Mouse (Mus musculus): ENCODE measurements around the gene Cldn22. TPM values are rescaled to one million over a fixed set of nuclear protein-coding genes. Genes with fewer than 3 reads are reported as not detected.

Gene Cldn22
- not detected in 2 replicates for polyA plus RNA-seq (2015; fragmentation: Nextera tagmentation; extraction: Ambion mirVana)

DNA sequence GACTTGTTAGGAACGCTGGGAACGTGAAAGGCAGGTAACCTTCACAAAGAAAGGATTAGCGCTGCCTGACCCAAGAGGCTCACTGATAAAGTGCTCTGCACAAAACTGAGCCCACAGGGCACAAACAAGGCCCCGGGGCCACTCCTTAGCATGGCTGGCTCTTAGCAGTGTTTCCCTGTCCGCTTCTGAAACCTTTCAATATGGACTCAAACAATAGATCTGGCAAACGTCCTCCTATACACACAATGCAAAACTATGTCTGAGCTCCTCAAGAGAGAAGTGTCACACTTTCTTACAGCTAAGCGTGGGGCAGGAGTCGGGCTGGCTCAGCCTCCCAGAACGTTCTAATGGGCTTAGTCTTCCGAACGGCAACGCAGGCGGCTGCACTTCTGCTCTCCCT is at the start of gene Cldn22:
TSS of gene Cldn22 (plus strand) at position 301 of the 400 bp plus-strand sequence.
- Histone ChIP-seq H3K36me3 (ENCODE audit: control insufficient read depth, insufficient read depth) (peaks cover 5% of the 10 kb centered on the region; the same call in 1 of the 2 replicates), H3K4me3 (ENCODE audit: low read length) (no peak within 1 kb of the TSS), H3K4me2 (ENCODE audit: low read depth, low read length) (no peak within 1 kb of the TSS), H3K9ac (ENCODE audit: low read length) (no peak within 1 kb of the TSS), H3K27me3 (ENCODE audit: control insufficient read depth, insufficient read depth, low read length) (no peaks in the 10 kb centered on the region), H3K4me1 (ENCODE audit: control insufficient read depth, insufficient read depth, low read length) (peaks cover 6% of the 10 kb centered on the region), H3K9me3 (replicated peaks; ENCODE audit: control insufficient read depth, low read length) (no peaks in the 10 kb centered on the region), H3K27ac (ENCODE audit: low read length) (no peak within 1 kb of the TSS)
- WGBS = 71% methylated on average over 13 of the region's 13 CpGs
- ATAC-seq (replicated peaks; ENCODE audit: extremely low read depth, insufficient read depth, low FRiP score) = no peak

GRCm38 (mm10) chr8:47777415-47777814 is 46.9 kb upstream of the Cldn22 start:
- Histone ChIP-seq H3K4me2 (ENCODE audit: low read depth, low read length) (no peak overlapping the region), H3K27me3 (ENCODE audit: control insufficient read depth, insufficient read depth, low read length) (no peaks in the 10 kb centered on the region), H3K4me1 (ENCODE audit: control insufficient read depth, insufficient read depth, low read length) (no peaks in the 10 kb centered on the region), H3K27ac (ENCODE audit: low read length) (no peak overlapping the region), H3K9ac (ENCODE audit: low read length) (no peak overlapping the region), H3K36me3 (ENCODE audit: control insufficient read depth, insufficient read depth) (no peaks in the 10 kb centered on the region), H3K4me3 (ENCODE audit: low read length) (no peak overlapping the region), H3K9me3 (replicated peaks; ENCODE audit: control insufficient read depth, low read length) (no peaks in the 10 kb centered on the region)
- ATAC-seq (replicated peaks; ENCODE audit: extremely low read depth, insufficient read depth, low FRiP score) = no peak
- WGBS = 86% methylated on average over 7 of the region's 7 CpGs

DNA sequence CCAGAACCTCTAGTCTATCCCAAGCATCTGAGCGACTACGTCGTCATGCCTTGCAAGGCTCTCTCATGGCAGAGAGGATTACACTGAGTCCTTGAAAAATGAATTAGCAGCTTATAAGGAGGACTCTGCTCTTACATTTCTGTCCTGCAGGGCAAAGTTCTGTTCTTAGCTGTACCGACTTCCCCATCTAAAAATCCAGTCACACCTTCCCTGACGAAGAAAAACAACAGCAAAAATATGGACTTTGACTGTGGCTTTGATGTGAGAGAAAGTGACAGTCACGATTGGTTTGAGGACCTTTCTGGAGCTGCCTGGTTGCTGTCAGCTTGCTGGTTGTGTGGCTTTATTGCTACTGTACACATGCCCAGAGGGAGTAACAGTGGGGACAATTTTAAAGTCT is 44.7 kb upstream of the Cldn22 start:
- no peaks in the 10 kb centered on the region for H3K27me3 ChIP-seq (ENCODE audit: control insufficient read depth, insufficient read depth, low read length)
- no peak overlapping the region for H3K9ac ChIP-seq (ENCODE audit: low read length)
- no peaks in the 10 kb centered on the region for H3K36me3 ChIP-seq (ENCODE audit: control insufficient read depth, insufficient read depth)
- WGBS = 72% methylated on average over 6 of the region's 6 CpGs
- H3K27ac ChIP-seq (ENCODE audit: low read length) = no peak overlapping the region
- no peak overlapping the region for H3K4me2 ChIP-seq (ENCODE audit: low read depth, low read length)
- H3K4me1 ChIP-seq (ENCODE audit: control insufficient read depth, insufficient read depth, low read length) = no peaks in the 10 kb centered on the region
- H3K9me3 ChIP-seq (replicated peaks; ENCODE audit: control insufficient read depth, low read length) = no peaks in the 10 kb centered on the region
- no peak for ATAC-seq (replicated peaks; ENCODE audit: extremely low read depth, insufficient read depth, low FRiP score)
- H3K4me3 ChIP-seq (ENCODE audit: low read length) = no peak overlapping the region

DNA sequence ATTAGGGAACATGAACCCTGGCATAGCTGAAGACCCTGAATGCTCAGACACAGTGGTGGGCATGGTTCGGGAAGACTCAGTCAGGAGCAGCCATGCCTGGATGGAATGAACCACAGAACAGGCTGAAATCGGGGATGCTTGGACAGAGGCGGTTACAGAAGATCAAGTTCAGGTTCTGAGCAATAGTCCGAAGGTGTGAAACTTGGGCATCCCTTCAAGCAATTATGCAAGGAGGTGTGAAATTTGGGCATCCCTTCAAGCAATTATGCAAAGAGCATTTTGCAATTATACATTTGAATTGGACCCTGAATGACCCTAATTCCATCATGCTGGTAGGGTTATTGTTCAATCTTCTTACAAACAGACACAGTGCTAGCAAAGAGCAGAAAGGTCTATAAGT is 42.4 kb upstream of the Cldn22 start:
- Histone ChIP-seq H3K27ac (ENCODE audit: low read length) (no peak overlapping the region), H3K9me3 (replicated peaks; ENCODE audit: control insufficient read depth, low read length) (no peaks in the 10 kb centered on the region), H3K4me1 (ENCODE audit: control insufficient read depth, insufficient read depth, low read length) (no peaks in the 10 kb centered on the region), H3K4me3 (ENCODE audit: low read length) (no peak overlapping the region), H3K27me3 (ENCODE audit: control insufficient read depth, insufficient read depth, low read length) (no peaks in the 10 kb centered on the region), H3K9ac (ENCODE audit: low read length) (no peak overlapping the region), H3K4me2 (ENCODE audit: low read depth, low read length) (no peak overlapping the region), H3K36me3 (ENCODE audit: control insufficient read depth, insufficient read depth) (no peaks in the 10 kb centered on the region)
- 83% methylated on average over 4 of the region's 4 CpGs for WGBS
- ATAC-seq (replicated peaks; ENCODE audit: extremely low read depth, insufficient read depth, low FRiP score) = no peak

- no peak overlapping the region for H3K27ac ChIP-seq (ENCODE audit: low read length)
- H3K4me3 ChIP-seq (ENCODE audit: low read length) = no peak overlapping the region
- no peak overlapping the region for H3K9ac ChIP-seq (ENCODE audit: low read length)
- WGBS = 95% methylated on average over 2 of the region's 2 CpGs
- no peak overlapping the region for H3K4me2 ChIP-seq (ENCODE audit: low read depth, low read length)
- ATAC-seq (replicated peaks; ENCODE audit: extremely low read depth, insufficient read depth, low FRiP score) = no peak
- H3K27me3 ChIP-seq (ENCODE audit: control insufficient read depth, insufficient read depth, low read length) = no peaks in the 10 kb centered on the region
- H3K36me3 ChIP-seq (ENCODE audit: control insufficient read depth, insufficient read depth) = no peaks in the 10 kb centered on the region
- H3K9me3 ChIP-seq (replicated peaks; ENCODE audit: control insufficient read depth, low read length) = no peaks in the 10 kb centered on the region
- peaks cover 4% of the 10 kb centered on the region; the same call in 1 of the 2 replicates for H3K4me1 ChIP-seq (ENCODE audit: control insufficient read depth, insufficient read depth, low read length)
These were observed 40.7 kb upstream of the Cldn22 start for GRCm38 (mm10) chr8:47783544-47783943.

- Histone ChIP-seq H3K27me3 (ENCODE audit: control insufficient read depth, insufficient read depth, low read length) (no peaks in the 10 kb centered on the region), H3K4me1 (ENCODE audit: control insufficient read depth, insufficient read depth, low read length) (peaks cover 4% of the 10 kb centered on the region; the same call in 1 of the 2 replicates), H3K4me2 (ENCODE audit: low read depth, low read length) (no peak overlapping the region), H3K9me3 (replicated peaks; ENCODE audit: control insufficient read depth, low read length) (no peaks in the 10 kb centered on the region), H3K27ac (ENCODE audit: low read length) (no peak overlapping the region), H3K9ac (ENCODE audit: low read length) (no peak overlapping the region), H3K36me3 (ENCODE audit: control insufficient read depth, insufficient read depth) (no peaks in the 10 kb centered on the region), H3K4me3 (ENCODE audit: low read length) (no peak overlapping the region)
- ATAC-seq (replicated peaks; ENCODE audit: extremely low read depth, insufficient read depth, low FRiP score) = no peak
- WGBS = 88% methylated on average over 6 of the region's 6 CpGs
These were observed 40.3 kb upstream of the Cldn22 start for GRCm38 (mm10) chr8:47783944-47784343.

DNA sequence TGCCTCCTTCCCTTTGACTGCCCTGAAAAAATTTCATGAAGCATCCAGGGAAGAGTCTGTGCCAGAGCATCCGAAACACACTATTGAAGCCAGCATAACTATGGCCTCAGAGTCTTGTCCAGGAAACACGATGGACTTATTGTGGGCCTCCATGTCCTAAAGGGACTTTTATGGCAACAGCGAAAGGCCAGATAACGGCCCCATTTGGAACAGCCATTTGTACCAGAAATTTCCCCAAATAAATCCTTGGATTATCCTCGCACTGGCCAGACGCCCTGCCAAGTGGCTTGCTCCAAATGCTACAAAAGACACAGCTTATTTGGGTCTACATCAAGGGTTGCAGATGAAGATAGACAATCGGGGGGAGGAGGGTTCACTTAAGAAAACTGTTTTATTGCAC is 39.8 kb upstream of the Cldn22 start:
- H3K27me3 ChIP-seq (ENCODE audit: control insufficient read depth, insufficient read depth, low read length) = no peaks in the 10 kb centered on the region
- 79% methylated on average over 7 of the region's 7 CpGs for WGBS

DNA sequence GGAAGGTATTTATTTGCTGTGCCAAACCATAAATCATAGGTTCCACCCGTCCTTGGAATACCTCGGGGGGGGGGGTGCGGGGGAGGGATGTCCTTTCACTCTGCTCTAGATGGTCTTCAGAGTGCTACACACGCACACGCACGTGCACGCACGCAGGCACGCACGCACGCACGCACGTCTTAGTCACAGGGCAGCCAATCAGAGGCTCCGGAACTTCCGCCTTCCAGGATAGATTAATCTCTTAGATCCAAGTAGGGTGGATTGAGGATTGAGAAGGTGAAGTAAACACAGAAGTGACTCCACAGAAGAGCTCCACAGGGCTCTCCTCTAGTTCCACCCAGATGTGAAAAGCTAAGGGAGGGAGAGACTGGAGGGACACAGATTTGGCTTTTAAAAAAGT is 38.0 kb upstream of the Cldn22 start:
- Histone ChIP-seq H3K27me3 (ENCODE audit: control insufficient read depth, insufficient read depth, low read length) (no peaks in the 10 kb centered on the region), H3K36me3 (ENCODE audit: control insufficient read depth, insufficient read depth) (no peaks in the 10 kb centered on the region), H3K9me3 (replicated peaks; ENCODE audit: control insufficient read depth, low read length) (no peaks in the 10 kb centered on the region), H3K4me1 (ENCODE audit: control insufficient read depth, insufficient read depth, low read length) (peaks cover 4% of the 10 kb centered on the region; the same call in 1 of the 2 replicates), H3K4me3 (ENCODE audit: low read length) (no peak overlapping the region), H3K27ac (ENCODE audit: low read length) (no peak overlapping the region), H3K9ac (ENCODE audit: low read length) (no peak overlapping the region), H3K4me2 (ENCODE audit: low read depth, low read length) (no peak overlapping the region)
- WGBS = 91% methylated on average over 15 of the region's 15 CpGs
- no peak for ATAC-seq (replicated peaks; ENCODE audit: extremely low read depth, insufficient read depth, low FRiP score)

More for the DNA sequence above, 39.8 kb upstream of the Cldn22 start:
- Histone ChIP-seq H3K4me2 (ENCODE audit: low read depth, low read length) (no peak overlapping the region), H3K9ac (ENCODE audit: low read length) (no peak overlapping the region), H3K4me1 (ENCODE audit: control insufficient read depth, insufficient read depth, low read length) (peaks cover 4% of the 10 kb centered on the region; the same call in 1 of the 2 replicates), H3K4me3 (ENCODE audit: low read length) (no peak overlapping the region), H3K9me3 (replicated peaks; ENCODE audit: control insufficient read depth, low read length) (no peaks in the 10 kb centered on the region), H3K36me3 (ENCODE audit: control insufficient read depth, insufficient read depth) (no peaks in the 10 kb centered on the region), H3K27ac (ENCODE audit: low read length) (no peak overlapping the region)
- ATAC-seq (replicated peaks; ENCODE audit: extremely low read depth, insufficient read depth, low FRiP score) = no peak

DNA sequence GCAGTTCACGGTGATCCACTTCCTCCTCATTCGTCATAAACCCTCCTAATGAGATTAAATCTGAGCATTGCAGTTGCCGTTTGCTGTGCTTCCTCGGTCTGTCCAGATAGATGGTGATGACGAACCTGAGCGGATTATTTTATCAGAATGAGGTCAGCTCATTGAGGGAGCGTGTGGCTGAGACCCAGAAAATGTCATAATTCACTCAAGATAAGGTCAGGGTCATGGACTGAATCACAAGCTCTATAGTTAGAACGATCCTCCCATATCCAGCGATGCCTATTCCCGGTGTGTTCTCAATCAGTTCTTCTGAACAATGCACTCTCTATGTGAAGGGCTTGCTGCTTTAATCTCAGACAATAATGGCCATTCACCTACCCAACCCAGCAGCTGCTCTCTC is 36.6 kb upstream of the Cldn22 start:
- no peaks in the 10 kb centered on the region for H3K27me3 ChIP-seq (ENCODE audit: control insufficient read depth, insufficient read depth, low read length)
- H3K36me3 ChIP-seq (ENCODE audit: control insufficient read depth, insufficient read depth) = no peaks in the 10 kb centered on the region
- no peaks in the 10 kb centered on the region for H3K9me3 ChIP-seq (replicated peaks; ENCODE audit: control insufficient read depth, low read length)
- peak; percentile 77 for ATAC-seq (replicated peaks; ENCODE audit: extremely low read depth, insufficient read depth, low FRiP score)
- H3K9ac ChIP-seq (ENCODE audit: low read length) = no peak overlapping the region
- no peak overlapping the region for H3K4me3 ChIP-seq (ENCODE audit: low read length)
- peak overlapping the region; percentile 41 for H3K4me2 ChIP-seq (ENCODE audit: low read depth, low read length)
- WGBS = 22% methylated on average over 10 of the region's 10 CpGs
- no peak overlapping the region for H3K27ac ChIP-seq (ENCODE audit: low read length)
- H3K4me1 ChIP-seq (ENCODE audit: control insufficient read depth, insufficient read depth, low read length) = peaks cover 4% of the 10 kb centered on the region; the same call in 1 of the 2 replicates
